Mouse (Mus musculus) spleen, adult 2 months (tissue): ENCODE results near the gene Mtch1.

Experiments
- CTCF ChIP-seq: fragments of 200-500 bp; IDR thresholded peaks from 2 replicates; pipeline ENCODE4 v1.5.1; 2011; ENCODE audit warnings: mild to moderate bottlenecking, inconsistent platforms; ENCODE audit not compliant: insufficient read depth, insufficient read length, insufficient replicate concordance; ENCODE audit errors: extremely low read depth
- POLR2A ChIP-seq: fragments of 200-500 bp; IDR thresholded peaks from 2 replicates; pipeline ENCODE4 v1.6.1; 2011; ENCODE audit warnings: low read depth, low read length, inconsistent platforms

DNA sequence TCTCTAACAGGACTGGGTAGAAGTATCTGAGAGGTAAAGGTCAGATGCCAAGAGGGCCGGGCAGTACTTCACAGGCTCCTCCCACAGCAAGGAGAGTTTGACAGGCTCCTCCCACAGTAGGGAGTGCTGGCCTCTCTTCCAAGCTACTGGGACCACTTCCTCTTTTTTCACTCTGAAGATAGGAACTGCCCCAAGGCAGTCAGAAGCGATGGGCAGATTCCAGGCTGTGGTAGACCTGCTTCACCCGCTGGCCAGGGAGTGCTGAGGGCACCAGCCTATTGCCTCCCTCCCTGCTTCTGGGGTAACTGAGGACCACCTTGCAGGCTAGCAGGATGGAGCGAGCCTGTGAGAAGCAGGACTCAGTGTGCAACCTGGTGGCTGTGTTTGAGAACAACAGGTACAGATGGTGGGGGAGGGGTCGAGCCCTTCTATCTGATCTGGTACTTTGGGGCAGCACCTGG, 13.1 kb upstream of the Mtch1 start, which contains the start of gene Fgd2:
- TF ChIP-seq POLR2A = peak; percentile 31; the same call in 1 of the 2 replicates
- TF ChIP-seq CTCF = peak; percentile 28; the same call in 1 of the 2 replicates
